Mouse (Mus musculus): ENCODE data around the gene Ifna1. TPM values are rescaled to one million over a fixed set of nuclear protein-coding genes. Genes with fewer than 3 reads are reported as not detected.

Gene Ifna1
- polyA plus RNA-seq, 1 experiment from 2014 or later, result not detected

GRCm38 (mm10) chr4:88867926-88868911, 18.3 kb downstream of the Ifna1 start:
- WGBS, result 10% methylated on average over 29 of the region's 31 CpGs
- Histone ChIP-seq H3K36me3 (ENCODE audit: insufficient read depth, low read length) (no peaks in the 10 kb centered on the region), H3K27ac (ENCODE audit: low read length) (no peak overlapping the region), H3K4me2 (replicated peaks; ENCODE audit: low read depth, low read length) (peak overlapping the region; percentile 89), H3K4me3 (ENCODE audit: low read length) (peak overlapping the region; percentile 65), H3K9ac (replicated peaks; ENCODE audit: low read length) (peak overlapping the region; percentile 62), H3K27me3 (ENCODE audit: insufficient read depth, low read length) (peaks cover 18% of the 10 kb centered on the region), H3K4me1 (ENCODE audit: insufficient read depth, low read length) (peaks cover 8% of the 10 kb centered on the region; the same call in 1 of the 2 replicates), H3K9me3 (ENCODE audit: low read length) (no peaks in the 10 kb centered on the region)
- ATAC-seq (ENCODE audit: low FRiP score, low TSS enrichment), result peak; percentile 72; the same call in 1 of the 2 replicates

- Histone ChIP-seq H3K4me2 (replicated peaks; ENCODE audit: low read depth, low read length) (no peak overlapping the region), H3K27ac (ENCODE audit: low read length) (no peak overlapping the region), H3K27me3 (ENCODE audit: insufficient read depth, low read length) (peaks cover 7% of the 10 kb centered on the region; the same call in 1 of the 2 replicates), H3K9me3 (ENCODE audit: low read length) (no peaks in the 10 kb centered on the region), H3K4me1 (ENCODE audit: insufficient read depth, low read length) (peaks cover 6% of the 10 kb centered on the region; the same call in 1 of the 2 replicates), H3K36me3 (ENCODE audit: insufficient read depth, low read length) (no peaks in the 10 kb centered on the region), H3K9ac (replicated peaks; ENCODE audit: low read length) (no peak overlapping the region), H3K4me3 (ENCODE audit: low read length) (no peak overlapping the region)
- 0% methylated on average over 2 of the region's 2 CpGs for WGBS
- ATAC-seq (ENCODE audit: low FRiP score, low TSS enrichment), result no peak
Measured at GRCm38 (mm10) chr4:88872691-88873090, 22.8 kb downstream of the Ifna1 start.

GRCm38 (mm10) chr4:88875435-88876095, 25.7 kb downstream of the Ifna1 start:
- Histone ChIP-seq H3K4me1 (ENCODE audit: insufficient read depth, low read length) (no peaks in the 10 kb centered on the region), H3K9ac (replicated peaks; ENCODE audit: low read length) (no peak overlapping the region), H3K36me3 (ENCODE audit: insufficient read depth, low read length) (no peaks in the 10 kb centered on the region), H3K4me3 (ENCODE audit: low read length) (no peak overlapping the region), H3K9me3 (ENCODE audit: low read length) (no peaks in the 10 kb centered on the region), H3K27ac (ENCODE audit: low read length) (no peak overlapping the region), H3K4me2 (replicated peaks; ENCODE audit: low read depth, low read length) (no peak overlapping the region), H3K27me3 (ENCODE audit: insufficient read depth, low read length) (peaks cover 5% of the 10 kb centered on the region; the same call in 1 of the 2 replicates)
- no peak for ATAC-seq (ENCODE audit: low FRiP score, low TSS enrichment)
- WGBS, result 65% methylated on average over 4 of the region's 4 CpGs

- Histone ChIP-seq H3K27ac (ENCODE audit: low read length) (no peak overlapping the region), H3K27me3 (ENCODE audit: insufficient read depth, low read length) (peaks cover 4% of the 10 kb centered on the region; the same call in 1 of the 2 replicates), H3K4me2 (replicated peaks; ENCODE audit: low read depth, low read length) (no peak overlapping the region), H3K4me3 (ENCODE audit: low read length) (no peak overlapping the region), H3K9ac (replicated peaks; ENCODE audit: low read length) (no peak overlapping the region), H3K36me3 (ENCODE audit: insufficient read depth, low read length) (no peaks in the 10 kb centered on the region), H3K9me3 (ENCODE audit: low read length) (no peaks in the 10 kb centered on the region), H3K4me1 (ENCODE audit: insufficient read depth, low read length) (no peaks in the 10 kb centered on the region)
- ATAC-seq (ENCODE audit: low FRiP score, low TSS enrichment), result no peak
- WGBS, result 87% methylated on average over 4 of the region's 4 CpGs
Measured at GRCm38 (mm10) chr4:88876520-88876919, 26.6 kb downstream of the Ifna1 start.

GRCm38 (mm10) chr4:88878246-88878645, 28.4 kb downstream of the Ifna1 start:
- no peaks in the 10 kb centered on the region for H3K36me3 ChIP-seq (ENCODE audit: insufficient read depth, low read length)
- 0 out of 2 replicates have a peak overlapping the region, but pooled peaks have one; percentile 15 for H3K4me2 ChIP-seq (replicated peaks; ENCODE audit: low read depth, low read length)
- 46% methylated on average over 10 of the region's 10 CpGs for WGBS
- ATAC-seq (ENCODE audit: low FRiP score, low TSS enrichment), result no peak
- no peaks in the 10 kb centered on the region for H3K4me1 ChIP-seq (ENCODE audit: insufficient read depth, low read length)
- H3K9me3 ChIP-seq (ENCODE audit: low read length), result no peaks in the 10 kb centered on the region
- no peaks in the 10 kb centered on the region; the same call in 1 of the 2 replicates for H3K27me3 ChIP-seq (ENCODE audit: insufficient read depth, low read length)
- no peak overlapping the region for H3K27ac ChIP-seq (ENCODE audit: low read length)
- no peak overlapping the region for H3K9ac ChIP-seq (replicated peaks; ENCODE audit: low read length)
- H3K4me3 ChIP-seq (ENCODE audit: low read length), result no peak overlapping the region

- Histone ChIP-seq H3K9me3 (ENCODE audit: low read length) (no peaks in the 10 kb centered on the region), H3K36me3 (ENCODE audit: insufficient read depth, low read length) (no peaks in the 10 kb centered on the region), H3K27ac (ENCODE audit: low read length) (no peak overlapping the region), H3K4me3 (ENCODE audit: low read length) (no peak overlapping the region), H3K4me2 (replicated peaks; ENCODE audit: low read depth, low read length) (no peak overlapping the region), H3K4me1 (ENCODE audit: insufficient read depth, low read length) (no peaks in the 10 kb centered on the region), H3K27me3 (ENCODE audit: insufficient read depth, low read length) (no peaks in the 10 kb centered on the region; the same call in 1 of the 2 replicates), H3K9ac (replicated peaks; ENCODE audit: low read length) (no peak overlapping the region)
- no peak for ATAC-seq (ENCODE audit: low FRiP score, low TSS enrichment)
- 64% methylated on average over 4 of the region's 4 CpGs for WGBS
Measured at GRCm38 (mm10) chr4:88878772-88879171, 28.9 kb downstream of the Ifna1 start.

DNA sequence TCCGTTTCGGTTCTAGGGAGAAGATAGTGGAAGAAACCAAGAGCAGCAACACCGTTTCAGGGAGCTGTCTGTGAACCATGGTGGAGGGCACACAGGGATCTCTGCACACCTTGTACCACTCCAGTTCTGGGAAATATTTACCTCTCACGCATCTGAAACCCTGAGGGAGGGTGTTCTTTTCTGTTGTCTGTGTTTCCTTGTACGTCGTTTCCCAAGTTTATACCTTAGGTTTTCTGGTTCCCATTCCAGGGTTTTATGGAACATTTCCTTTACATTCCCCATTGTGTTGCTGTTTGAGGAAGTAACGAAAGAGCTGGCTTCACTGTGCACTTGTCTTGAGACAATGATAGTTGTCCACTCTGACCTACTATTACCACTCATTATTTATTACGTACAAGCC, 30.2 kb downstream of the Ifna1 start, which contains the start of gene Ifne:
Gene Ifne (minus strand): TSS at position 101 of the 400 bp plus-strand sequence.
- Histone ChIP-seq H3K27me3 (ENCODE audit: insufficient read depth, low read length) (no peaks in the 10 kb centered on the region; the same call in 1 of the 2 replicates), H3K36me3 (ENCODE audit: insufficient read depth, low read length) (no peaks in the 10 kb centered on the region), H3K9ac (replicated peaks; ENCODE audit: low read length) (no peak within 1 kb of the TSS), H3K4me2 (replicated peaks; ENCODE audit: low read depth, low read length) (no peak within 1 kb of the TSS), H3K27ac (ENCODE audit: low read length) (no peak within 1 kb of the TSS), H3K4me1 (ENCODE audit: insufficient read depth, low read length) (no peaks in the 10 kb centered on the region), H3K4me3 (ENCODE audit: low read length) (no peak within 1 kb of the TSS), H3K9me3 (ENCODE audit: low read length) (no peaks in the 10 kb centered on the region)
- WGBS, result 82% methylated on average over 8 of the region's 8 CpGs
- no peak for ATAC-seq (ENCODE audit: low FRiP score, low TSS enrichment)

DNA sequence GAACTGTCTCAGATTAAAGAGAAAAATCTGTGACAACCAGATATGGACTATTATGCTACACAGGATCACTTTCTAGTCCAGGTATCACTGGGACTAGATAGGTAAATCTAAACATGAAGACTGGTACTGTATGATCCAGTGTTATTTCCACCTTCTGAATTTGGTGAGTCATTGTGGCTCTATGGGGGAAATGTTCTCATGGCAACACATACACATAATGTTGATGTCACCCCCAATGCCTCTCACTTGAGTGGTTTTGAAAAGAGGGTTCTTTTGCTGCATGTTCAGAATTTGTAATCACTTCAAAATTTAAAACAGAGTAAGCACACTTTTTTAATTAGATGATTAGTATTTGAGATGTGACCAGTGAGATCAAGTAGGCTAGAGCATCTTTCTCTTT, 38.3 kb downstream of the Ifna1 start:
- H3K4me1 ChIP-seq (ENCODE audit: insufficient read depth, low read length), result no peaks in the 10 kb centered on the region
- H3K9me3 ChIP-seq (ENCODE audit: low read length), result no peaks in the 10 kb centered on the region
- no peak for ATAC-seq (ENCODE audit: low FRiP score, low TSS enrichment)
- no peak overlapping the region for H3K4me3 ChIP-seq (ENCODE audit: low read length)
- H3K4me2 ChIP-seq (replicated peaks; ENCODE audit: low read depth, low read length), result no peak overlapping the region
- no peak overlapping the region for H3K27ac ChIP-seq (ENCODE audit: low read length)
- H3K36me3 ChIP-seq (ENCODE audit: insufficient read depth, low read length), result no peaks in the 10 kb centered on the region
- no peak overlapping the region for H3K9ac ChIP-seq (replicated peaks; ENCODE audit: low read length)
- no peaks in the 10 kb centered on the region for H3K27me3 ChIP-seq (ENCODE audit: insufficient read depth, low read length)

DNA sequence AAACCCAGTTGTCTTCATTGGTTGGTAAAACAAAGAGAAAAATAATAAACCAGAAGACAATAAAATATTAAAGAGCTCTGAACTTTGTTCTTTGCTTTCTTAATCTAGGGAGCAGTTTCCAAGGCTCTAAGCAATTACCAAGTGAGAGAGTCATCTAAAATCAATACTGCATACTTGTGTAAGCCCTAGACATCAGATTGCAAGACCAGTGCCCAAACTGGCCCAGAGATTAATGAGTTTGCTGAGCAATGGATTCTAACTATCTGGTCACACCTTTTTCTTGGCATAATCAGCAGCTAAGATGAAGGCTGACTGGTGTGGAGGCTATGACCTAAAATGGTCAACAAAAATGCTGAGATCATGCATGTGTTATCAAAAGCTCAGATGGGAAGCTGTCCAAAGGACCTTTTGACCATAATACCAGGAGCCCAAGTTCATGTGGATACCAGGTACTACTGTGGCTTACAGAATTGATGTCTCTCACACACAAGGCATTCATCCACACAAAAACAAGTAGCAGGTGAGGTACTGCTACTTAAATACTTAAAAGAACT, 43.4 kb downstream of the Ifna1 start:
- Histone ChIP-seq H3K36me3 (ENCODE audit: insufficient read depth, low read length) (no peaks in the 10 kb centered on the region), H3K4me2 (replicated peaks; ENCODE audit: low read depth, low read length) (no peak overlapping the region), H3K9ac (replicated peaks; ENCODE audit: low read length) (no peak overlapping the region), H3K9me3 (ENCODE audit: low read length) (no peaks in the 10 kb centered on the region), H3K27me3 (ENCODE audit: insufficient read depth, low read length) (no peaks in the 10 kb centered on the region), H3K4me1 (ENCODE audit: insufficient read depth, low read length) (no peaks in the 10 kb centered on the region), H3K4me3 (ENCODE audit: low read length) (no peak overlapping the region), H3K27ac (ENCODE audit: low read length) (no peak overlapping the region)
- no peak for ATAC-seq (ENCODE audit: low FRiP score, low TSS enrichment)
